Mouse (Mus musculus): ENCODE results near the gene Kif21b.

Gene Kif21b

DNA sequence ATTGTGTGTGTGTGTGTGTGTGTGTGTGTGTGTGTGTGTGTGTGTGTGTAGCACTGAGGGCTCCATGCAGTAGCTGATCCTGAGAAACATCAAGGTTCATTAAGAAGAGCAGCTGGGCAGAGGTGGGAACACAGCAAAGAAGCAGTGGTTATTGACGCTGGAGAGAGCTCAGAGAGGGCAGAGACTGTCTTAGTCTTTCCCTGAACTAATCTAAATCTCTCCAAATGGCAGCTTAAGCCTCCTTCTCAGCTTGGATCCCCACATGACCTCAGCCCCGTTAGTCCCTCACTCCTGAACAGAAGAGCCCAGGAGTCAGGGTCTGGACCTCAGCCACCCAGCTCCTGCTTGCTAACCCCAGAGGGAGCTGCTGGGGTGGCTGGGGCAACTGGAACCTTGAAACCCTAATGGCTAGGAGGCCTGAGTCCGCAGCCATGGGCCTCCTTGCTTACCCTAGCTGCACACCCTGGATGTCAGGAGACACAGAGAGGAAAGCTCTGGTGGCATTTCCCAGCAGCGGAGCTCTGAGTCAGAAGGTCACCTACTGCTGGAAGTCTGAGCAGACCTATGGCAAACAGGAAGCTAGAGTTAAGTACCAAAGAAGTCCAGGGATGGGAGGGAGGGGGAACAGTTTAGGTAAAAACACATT, 2.1 kb upstream of the Kif21b start:
- no peak for DNase-seq (ENCODE audit: extremely low read depth, low read depth)

DNA sequence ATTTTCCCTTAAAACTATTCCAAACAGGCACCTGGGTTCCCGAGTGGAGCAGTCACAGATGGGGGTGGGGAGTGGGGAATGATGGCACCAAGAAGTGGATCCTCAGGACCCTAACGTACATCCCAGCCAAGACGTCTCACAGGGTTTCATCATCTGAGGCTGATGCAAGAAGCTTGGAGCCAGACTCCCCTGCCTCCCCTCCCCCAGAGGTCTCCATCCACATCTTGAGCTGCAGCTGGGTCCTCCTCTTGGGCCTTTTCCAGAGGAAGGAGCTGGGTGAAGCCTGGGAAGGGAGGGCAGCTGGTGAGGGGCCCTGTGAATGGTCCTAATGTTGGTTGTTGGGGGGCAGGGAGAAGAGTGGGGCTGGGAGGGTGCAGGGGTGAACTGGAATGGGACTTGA, 1.1 kb upstream of the Kif21b start:
- DNase-seq (ENCODE audit: extremely low read depth, low read depth) = no peak

DNA sequence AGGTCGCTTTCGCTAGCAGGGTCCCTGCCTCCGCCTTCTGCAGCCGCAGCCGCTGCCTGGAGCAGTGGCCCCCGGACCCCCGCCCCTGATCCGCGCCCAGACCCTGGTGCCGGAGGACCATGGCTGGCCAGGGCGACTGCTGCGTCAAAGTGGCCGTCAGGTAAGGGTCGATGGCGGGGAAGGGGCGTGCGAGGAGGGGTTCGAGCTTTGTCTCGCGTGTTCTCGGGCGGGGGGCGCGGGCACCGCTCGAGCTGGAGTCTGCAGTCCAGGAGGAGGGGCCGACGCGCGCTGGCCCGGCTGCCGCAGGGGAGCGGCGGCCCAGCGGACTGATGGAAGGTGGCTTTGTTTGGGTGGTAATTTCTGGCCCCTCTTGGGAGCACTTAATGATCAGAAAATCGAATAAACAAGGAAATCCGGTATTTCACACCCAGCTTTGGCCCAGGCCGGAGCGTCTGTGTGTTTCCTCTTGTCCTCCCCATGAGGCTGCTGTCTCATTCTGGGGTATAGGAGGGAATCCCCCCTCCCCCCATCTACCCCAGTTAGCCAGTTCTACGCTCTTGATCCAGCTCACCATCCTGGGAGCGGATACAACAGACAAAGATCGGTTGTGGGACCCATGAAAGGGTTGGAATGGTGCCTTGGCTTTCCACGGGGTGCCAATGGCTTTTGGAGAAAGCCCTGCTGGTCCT, 558 bp downstream of the Kif21b start:
- no peak for DNase-seq (ENCODE audit: extremely low read depth, low read depth)

DNA sequence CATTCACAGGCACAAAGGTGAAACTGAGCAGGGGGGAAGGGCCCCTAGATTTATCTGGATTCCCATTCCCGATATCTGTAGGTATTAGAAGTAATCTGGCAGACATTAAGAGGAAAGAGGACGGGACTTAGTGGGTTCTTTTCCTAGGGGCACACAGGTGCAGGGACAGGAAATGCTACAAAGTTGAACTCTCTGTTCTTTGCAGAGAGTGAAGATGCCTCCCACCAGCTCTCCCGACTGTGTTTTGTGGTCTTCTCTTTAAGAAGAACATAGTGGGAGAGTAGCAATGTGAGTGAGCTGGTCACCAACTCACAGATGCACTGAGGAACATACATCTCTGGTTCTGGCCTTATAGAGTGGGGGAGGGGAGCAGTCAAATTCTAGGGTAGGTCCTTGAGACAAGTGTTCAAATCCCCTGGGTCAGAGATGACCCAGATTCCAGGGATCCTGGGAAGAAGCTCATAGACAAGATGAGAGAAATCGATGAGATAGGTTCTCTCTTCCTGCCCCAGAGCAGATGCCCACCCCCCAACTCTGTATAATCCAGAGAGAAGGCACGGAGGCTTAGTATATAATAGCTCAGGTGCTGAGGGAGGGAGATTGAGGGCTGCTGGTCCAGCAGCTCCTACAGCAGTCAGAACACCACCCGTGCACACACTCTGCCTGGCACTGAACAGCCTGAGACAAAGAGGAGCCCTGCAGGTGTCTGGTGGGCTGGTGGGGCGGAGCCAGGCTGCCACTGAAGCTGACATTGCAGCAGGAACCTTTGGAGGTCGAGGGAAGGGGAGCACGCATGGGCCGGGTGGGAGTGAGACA, 1.4 kb downstream of the Kif21b start:
- DNase-seq (ENCODE audit: extremely low read depth, low read depth) = no peak

DNA sequence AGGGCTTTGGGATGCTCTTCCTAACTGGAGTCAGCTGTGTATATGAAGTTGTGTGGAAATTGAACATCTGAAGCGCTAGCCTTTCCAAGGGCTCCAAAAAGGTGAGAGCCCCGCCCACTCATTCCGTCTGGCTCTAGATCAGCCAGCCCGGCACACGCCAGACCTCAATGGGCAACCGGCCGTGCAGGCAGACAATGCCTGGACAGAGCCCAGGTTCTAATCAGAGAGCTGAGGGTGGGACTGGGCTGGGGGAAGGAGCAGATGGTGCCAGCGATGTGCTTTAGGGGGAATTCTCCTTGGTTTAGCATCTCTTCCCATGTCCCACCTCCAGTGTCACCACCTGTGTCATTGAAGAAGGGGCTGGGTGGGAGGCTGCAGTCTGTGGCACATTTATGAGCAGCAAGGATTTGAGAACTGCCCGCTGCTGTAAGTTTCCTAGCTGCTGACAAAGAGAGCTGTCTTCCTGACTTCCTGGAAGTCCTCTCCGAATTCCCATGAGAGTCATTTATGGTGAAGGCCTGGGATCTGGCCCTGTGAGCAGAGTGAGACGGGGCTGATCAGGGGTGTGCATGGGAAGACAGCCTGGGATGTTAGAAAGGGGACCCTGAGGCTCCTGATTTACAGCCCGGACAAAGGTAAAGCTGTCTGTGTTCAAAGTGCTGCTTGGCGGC, 2.5 kb downstream of the Kif21b start:
- DNase-seq (ENCODE audit: extremely low read depth, low read depth) = no peak

DNA sequence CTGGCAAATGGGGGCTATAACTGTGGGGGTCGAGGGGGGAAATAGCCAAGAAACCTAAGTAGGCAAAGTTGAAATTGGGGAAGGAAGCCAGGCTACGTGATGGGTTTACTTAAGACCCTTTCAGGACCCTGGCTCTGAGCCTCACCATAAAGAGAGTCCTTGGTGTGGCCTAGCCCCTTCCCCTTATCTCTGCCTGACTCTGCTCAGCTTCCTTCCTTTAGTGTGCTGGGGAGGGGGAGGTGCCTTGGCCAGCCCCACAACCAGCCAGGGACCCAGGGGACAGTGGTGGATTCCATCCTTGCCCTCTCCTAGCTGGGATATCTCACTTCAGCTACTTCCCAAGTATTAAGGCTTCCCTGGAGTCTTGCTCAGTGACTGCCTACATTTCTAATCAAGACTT, 3.4 kb downstream of the Kif21b start:
- no peak for DNase-seq (ENCODE audit: extremely low read depth, low read depth)

DNA sequence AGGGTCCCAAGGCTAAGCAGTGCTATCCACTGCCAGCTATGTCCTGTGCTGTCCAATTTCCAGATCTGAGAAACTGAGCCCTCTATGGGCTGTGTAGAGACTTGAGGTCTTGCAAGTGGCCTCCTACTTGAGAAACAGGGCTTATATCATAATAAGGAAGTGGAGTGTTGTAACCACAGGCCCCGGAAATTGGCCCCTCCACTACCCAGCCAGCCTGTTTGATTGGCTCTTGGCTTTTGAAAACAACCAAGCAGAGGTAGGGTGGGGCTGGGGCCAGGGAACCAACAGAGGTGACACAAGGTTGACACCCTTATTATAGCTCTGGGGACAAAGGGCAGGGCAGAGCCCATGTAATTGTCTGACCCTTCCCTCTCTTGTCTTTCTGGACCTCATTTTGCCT, 3.9 kb downstream of the Kif21b start:
- peak; percentile 96 for DNase-seq (ENCODE audit: extremely low read depth, low read depth)

DNA sequence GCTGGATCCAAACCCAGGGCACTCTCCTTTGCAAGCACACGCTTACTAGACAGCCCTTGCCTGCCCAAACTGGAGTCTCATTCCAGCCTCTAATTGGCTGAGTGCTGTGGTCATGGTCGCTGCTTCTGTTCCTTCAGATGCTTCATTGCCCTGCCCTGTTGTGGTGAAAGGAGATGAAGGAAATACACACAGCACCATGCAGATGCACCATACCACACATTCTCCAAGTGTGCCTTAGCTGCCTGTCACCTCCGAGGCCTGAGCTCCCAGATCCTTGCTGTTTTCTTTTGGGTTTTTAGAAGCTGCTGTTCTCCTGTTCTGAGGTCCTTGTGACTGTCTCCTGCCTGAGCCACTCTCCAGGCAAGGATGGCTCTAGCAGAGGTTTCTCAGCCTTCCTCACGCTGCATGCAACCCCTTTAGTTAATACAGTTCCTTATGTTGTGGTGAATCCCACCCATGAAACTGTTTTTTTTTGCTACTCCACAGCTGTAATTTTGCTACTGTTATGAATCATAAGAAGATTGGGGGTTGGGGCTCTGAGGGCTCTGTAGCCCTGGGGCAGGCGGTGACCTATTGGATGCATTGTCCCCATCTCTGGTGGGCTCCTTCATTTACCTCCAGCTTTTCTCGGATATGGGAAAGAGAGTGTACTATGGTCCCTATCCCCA, 4.7 kb downstream of the Kif21b start:
- no peak for DNase-seq (ENCODE audit: extremely low read depth, low read depth)

DNA sequence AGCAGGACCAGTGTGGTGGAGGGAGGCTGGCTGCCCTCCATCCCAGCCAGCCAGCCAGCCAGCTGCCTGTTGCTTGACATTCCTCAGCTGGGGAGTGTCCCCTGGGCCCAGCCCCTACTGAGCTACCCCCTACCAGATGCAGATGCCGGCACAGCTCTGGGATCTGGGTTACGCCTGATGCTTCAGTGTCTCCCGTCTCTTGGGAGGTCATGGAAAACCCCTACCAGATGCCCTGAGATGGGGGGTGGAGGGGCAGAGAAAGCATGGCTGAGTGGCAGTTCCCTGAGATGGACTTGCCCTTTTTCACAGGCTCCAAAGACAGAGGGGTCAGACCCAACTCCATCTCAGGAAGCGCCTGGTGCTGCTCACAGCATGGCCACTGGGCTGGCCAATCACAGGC, 5.4 kb downstream of the Kif21b start:
- DNase-seq (ENCODE audit: extremely low read depth, low read depth) = no peak

DNA sequence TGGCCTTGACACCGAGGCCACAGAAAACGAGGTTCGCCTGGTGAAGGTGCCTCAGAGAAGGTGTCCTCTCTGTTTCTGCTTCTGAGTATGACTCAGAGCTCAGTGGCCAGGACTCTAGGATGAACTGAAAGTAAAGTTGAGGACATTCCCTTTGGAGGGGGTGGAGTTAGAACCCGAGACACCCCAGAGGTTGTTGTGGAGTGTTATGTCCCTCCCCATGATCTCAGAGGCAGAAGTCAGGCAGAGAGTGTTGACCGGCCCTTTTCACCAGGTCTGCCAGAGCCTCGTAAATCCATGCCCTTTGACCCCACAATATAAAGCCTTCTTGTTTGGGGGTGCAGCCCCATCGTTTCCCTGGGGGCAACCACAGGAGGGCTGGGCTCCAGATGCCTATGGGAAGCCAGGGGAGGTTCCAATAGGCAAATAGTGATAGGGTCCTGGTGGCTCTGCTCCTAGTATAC, 5.9 kb downstream of the Kif21b start:
- DNase-seq (ENCODE audit: extremely low read depth, low read depth) = no peak

DNA sequence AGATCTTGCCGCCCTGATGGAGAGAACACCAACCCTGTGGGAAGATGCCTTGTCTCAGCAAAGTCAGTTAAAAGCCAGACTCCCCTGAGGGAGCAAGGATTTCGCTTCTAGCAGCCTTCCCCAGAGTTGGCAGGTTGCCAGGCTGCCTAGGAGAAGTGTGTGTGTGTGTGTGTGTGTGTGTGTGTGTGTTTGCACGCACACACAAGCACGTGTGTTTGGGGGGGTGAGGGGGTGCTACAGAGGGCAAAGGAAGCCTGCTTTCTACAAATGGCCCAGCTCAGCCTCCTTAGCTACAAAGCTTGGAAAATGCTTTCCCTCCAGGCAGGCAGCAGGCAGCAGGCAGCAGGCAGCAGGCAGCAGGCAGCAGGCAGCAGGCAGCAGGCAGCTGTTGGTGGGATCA, 6.4 kb downstream of the Kif21b start:
- no peak for DNase-seq (ENCODE audit: extremely low read depth, low read depth)

DNA sequence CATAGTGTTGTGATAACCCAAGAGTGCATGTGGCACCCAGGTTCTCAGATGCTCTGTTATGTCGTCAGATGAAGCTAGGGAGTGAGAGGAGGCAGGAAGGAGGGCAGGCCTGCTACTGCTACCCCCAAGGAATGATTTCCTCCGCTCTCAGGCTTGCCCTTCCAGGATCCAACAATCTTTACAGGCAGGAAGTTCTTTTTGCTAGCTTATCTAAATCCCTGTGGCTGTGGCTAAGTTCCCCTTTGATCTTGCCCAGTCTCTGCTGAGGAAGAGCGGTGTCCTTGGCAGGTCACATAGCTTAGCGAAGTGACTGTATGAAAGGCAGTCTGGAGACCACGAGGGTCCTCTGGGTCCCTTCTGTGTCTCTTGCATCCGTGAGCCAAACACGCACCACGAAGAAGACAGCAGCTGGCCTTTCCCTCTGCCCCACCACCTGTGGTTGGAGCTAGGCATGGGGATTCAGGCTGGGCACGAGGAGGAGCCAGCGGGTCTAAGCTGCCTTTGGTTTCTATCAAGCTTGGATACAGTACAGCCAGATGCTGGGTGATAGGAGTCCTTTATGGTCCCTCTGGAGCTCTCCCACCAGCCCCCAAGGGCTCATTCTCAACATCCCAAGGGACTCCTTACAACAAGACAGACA, 7.1 kb downstream of the Kif21b start:
- DNase-seq (ENCODE audit: extremely low read depth, low read depth) = no peak

DNA sequence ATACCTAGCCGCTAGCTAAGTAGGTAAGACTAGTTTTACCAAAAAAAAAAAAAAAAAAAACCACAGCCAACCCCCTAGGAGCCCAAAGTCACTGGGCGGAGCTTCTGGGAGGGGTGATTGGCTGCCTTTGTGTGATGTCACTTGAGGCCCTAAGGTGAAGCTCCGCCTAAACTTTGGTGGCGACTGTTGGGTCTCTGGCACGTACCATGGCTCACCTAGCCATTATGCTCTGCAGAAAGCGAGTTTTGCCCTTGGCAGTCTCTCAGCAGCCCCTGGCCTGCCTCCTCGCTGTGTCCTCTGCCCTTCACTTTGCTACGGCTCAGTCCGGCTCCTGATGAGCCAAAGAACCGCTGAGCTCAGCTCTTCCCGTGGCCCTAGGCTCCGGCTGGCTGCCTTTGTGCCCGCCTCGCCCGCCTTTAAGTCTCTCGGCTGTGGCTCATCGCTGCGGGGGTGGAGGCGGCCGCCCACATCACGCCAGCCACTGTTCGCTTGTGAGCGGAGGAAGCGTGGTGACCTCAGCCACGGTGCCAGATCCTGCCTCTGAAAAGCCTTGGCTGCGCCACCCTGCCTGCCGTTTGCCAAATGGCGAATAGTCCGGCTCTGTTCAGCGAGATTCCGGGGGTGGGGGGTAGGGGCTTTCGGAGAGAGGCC, 8.9 kb downstream of the Kif21b start:
- DNase-seq (ENCODE audit: extremely low read depth, low read depth) = no peak

DNA sequence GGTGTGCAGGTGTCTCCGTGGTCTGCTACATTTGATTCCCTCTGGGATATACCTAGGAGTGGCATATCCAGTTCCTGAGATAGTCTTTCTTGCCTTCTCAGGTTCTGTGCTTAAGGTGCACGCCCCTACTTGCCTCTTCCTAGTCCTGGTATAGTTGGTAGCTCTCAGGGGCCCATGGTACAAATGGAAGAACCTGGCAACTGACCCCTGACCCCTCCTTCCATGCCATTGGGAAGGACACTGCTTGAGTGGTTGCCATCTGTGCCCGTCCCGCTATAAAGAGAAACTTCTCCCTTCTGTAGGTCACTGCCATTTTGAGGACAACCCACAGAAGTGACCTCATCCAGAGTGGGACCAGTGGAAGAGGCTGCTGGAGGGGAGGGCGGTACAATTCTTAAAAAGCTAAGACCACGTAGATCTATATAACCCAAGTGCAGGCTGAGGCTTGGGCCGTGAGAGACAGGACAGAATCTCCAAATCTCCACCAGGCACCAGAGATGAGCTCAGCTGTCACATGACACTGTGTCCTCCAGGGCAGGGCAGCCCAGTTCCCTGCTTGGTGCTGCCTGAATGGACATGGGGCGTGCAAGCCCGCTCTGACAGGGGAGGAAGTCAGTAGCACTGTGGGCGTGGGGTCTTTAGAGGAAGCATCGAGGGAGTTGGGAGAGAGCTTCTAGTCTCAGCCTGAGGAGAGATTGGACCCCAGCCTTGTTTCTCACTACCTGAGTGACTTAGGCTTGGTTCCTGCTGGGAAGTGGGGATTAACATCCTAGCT, 10.2 kb downstream of the Kif21b start:
- no peak for DNase-seq (ENCODE audit: extremely low read depth, low read depth)

DNA sequence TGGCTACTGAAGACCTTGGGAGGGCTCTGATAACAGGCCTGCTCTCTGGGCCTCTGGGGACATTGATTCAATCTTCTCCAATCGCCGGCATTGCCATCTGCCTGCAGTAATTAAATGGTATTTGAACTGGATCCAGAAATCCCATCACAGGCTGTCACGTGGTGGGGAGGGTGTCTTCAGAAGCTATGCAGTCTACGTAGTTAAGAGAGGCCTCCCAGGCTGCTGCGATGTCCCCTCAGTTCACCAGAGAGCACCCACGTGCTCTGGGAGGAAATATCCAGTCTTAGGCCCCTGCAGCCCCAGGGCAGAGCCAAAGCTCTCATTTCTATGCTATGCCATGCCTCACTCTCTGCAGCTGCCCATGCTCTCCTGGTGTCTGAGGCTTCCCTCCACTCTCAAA, 11.1 kb downstream of the Kif21b start:
- no peak for DNase-seq (ENCODE audit: extremely low read depth, low read depth)

DNA sequence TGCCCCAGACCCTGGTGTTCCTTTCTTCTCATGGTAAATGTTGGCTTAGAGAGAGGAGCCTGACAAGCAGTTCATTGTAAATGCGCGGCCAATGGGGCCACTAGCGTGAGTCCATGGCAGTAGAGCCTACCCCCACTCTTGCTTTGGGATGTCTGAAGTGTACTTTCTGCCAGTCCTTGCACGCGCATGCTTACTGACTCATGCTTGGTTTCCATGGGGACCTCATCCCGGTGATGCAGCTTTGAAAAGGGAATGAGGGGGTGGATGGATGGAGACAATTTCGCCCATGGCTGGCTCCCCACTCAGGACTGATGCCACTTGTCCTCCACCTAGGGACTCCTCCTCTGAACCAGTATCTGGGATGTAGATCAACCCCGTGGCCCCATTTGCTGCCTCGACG, 12.3 kb downstream of the Kif21b start:
- no peak for DNase-seq (ENCODE audit: extremely low read depth, low read depth)

DNA sequence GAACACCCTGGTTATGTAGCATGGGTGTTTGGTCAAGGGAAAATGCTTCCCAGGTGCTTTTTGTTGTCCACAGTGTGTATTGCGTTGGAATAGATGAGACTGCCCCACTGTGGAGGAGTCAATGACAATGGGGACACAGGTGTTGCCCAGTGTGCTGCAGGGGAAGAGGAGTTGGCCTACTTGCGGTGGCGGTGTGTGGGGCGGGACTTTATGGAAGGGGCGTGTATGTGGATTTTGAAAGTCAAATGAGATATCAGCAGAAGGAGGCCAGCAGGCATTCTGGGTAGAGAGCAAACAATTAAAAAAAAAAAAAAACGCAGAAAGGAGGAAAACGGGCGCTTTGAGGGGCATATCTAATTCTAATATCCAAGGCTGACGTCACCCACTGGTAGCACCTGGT, 18.5 kb downstream of the Kif21b start:
- no peak for DNase-seq (ENCODE audit: extremely low read depth, low read depth)

DNA sequence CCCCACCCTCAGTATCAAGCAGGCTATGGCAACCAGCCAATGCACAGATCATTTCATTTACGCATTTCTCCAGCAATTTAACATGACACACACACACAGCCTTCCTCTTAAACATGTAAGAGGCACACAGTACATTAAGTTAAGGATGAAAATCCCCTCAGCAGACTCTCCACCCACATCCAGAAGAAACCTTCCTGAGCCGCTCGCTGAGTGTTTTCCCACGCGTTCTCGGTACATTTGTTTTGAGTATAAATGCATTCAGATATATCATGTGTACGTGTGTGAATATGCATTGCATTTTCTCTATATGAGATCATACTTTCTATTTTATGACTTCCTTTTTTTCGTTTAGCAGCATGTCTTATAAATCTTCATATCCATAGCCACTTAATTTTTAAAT, 20.2 kb downstream of the Kif21b start:
- no peak for DNase-seq (ENCODE audit: extremely low read depth, low read depth)

DNA sequence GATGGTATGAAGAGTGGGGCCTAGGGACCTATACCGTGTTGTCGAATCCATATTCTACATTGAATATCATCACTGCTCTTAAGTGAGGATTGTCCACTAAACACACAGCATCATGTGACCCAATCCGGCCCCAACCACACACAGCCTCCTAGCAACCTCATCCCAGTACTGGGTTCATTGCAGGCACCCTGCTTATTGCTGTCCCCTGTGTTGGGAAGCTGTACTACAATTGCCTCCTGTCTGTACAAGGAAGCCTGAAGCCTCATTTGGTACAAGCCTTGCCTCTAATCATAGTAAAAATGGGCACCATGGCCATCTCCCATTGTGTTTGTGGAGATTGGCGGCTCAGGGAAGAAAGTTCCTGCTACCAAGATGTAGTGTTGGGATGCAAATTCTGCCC, 25.1 kb downstream of the Kif21b start:
- no peak for DNase-seq (ENCODE audit: extremely low read depth, low read depth)

DNA sequence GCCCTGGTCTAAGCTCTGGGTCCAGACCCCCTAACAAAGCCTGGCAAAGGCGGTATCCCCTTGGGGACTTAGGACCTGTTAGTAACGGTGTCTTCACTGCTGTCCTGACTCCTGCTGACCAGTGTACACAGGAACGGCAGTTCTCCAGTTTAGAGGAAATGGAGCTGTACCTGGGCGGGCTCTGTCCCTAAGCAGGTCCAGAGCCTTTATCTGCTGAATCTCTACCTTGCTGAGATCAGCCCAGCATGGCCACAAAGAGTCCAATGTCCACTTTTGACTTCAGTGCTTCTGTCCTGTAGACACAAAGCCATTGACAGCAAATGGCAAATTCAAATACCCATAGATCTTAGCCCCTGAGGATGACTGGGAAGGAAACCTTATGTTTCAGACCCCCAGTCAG, 25.8 kb downstream of the Kif21b start:
- no peak for DNase-seq (ENCODE audit: extremely low read depth, low read depth)

Data from MEL-GATA-1-ER (cell line).